Mouse (Mus musculus) sigmoid colon, adult 10 weeks (tissue): ENCODE results near the gene Rbm39. TPM values are rescaled to one million over a fixed set of nuclear protein-coding genes. Genes with fewer than 3 reads are reported as not detected.

Experiments
- polyA plus RNA-seq: library from polyadenylated mRNA; stranded (reverse); fragments of 350-450 nt; fragmentation: Illumina TruSeq; extraction: RNeasy Lipid Tissue Mini Kit (QIAGEN cat#74804); gene quantifications from one replicate; pipeline ENCODE4 v1.2.3, GENCODE M21; 2014; ENCODE audit warnings: low read depth, low replicate concordance

Rbm39 gene
- polyA plus RNA-seq = 1,044 TPM

DNA sequence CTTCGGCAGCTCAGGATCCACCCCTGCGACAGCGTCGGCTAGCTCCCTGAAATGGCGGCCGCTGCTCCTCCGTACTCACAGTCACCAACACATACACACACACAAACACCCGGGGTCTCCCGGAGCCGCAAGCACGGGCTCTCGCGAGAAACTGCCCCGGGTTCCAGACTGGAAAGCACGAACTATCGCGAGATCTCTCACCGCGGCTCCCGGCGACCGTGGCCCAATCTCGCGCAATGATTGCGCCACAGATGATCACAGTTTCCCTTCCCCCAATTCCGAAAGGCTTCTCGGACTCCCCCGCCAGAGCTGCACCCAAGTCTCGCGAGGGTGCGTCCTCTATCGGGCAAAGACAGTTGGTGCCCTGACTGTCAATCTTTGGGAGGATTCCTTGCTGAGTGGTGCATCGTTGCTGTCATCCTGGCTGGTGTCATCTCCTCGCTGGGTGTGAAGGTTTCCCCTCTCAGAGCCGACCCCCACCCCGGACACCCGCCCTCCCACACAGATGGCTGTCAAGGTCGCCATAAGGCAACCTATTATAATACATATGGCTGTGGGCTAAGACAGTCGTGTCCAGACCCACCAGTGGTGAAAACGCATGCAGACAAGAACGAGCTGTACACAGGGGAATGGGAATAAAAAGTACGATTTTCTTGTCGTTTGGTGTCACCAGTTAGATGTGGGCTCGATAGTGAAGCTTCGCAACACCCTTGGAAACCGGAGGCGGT, at the start of gene Rbm39:
Gene Rbm39 (minus strand): TSS at position 145 of the 728 bp plus-strand sequence.

DNA sequence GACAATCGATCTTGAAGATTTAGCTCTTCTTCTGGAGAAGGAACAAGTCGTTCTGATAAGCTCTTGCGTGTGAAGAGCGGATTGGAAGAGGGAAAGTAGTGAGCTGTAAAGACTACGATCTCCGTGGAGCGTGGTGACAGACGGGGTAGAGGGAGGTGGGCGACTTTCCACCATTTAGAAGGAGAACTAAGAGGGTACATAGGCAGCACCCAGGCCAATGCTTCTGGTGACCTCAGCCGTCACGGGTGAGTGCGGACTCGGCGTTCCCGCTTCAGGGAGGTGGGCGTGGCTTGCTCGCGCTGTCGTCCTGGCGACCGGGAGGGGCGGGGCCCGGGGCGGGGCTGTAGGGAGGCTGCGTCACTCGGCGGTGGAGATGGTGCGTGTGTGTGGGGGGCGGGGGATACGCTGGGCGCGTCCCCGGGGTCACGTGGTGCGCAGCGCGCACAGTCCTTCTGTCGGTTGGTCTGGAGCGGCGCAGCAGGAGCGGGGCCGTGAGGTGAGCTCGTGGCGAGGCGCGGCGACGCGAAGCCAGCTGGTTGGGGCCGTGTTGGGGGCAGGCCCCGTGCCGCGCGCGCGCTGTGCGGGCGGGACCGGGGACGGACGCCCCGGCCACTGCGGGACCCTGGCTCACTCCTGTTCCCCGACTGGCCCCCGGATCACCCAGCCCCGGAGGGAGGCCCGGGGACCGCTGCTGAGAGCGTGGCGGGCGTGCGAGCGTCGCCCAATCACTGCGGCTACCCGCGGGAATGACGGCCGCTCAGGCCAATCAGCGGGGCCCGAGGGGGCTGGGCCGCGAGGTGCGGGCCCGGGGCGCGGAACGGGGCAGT, 16.5 kb upstream of the Rbm39 start, which contains the start of gene Phf20:
Gene Phf20 (plus strand): TSS at position 165 of the 827 bp plus-strand sequence.

GRCm38 (mm10) chr2:156143953-156144724, 35.9 kb downstream of the Rbm39 start, which contains the start of the genes Romo1 and Nfs1:
Gene Romo1 (plus strand): TSS chr2:156144039.
Gene Nfs1 (minus strand): TSS chr2:156144186.

GRCm38 (mm10) chr2:156126992-156127391, 53.0 kb downstream of the Rbm39 start, which contains the start of gene Gm28036:
Gene Gm28036 (minus strand): TSS chr2:156127092.

GRCm38 (mm10) chr2:156111358-156112079, 68.5 kb downstream of the Rbm39 start, which contains the start of the genes Cpne1 and Rbm12:
Gene Cpne1 (minus strand): TSS chr2:156111965.
Gene Rbm12 (minus strand): TSS chr2:156111978.

Other genes with a start within 250 kb of the Rbm39 start
- gene Uqcc1, start 249.9 kb downstream of the Rbm39 start, polyA plus RNA-seq = 40.9 TPM
- not detected for gene Gm15557, start 239.5 kb downstream of the Rbm39 start, polyA plus RNA-seq
- not detected for gene Gdf5, start 234.9 kb downstream of the Rbm39 start, polyA plus RNA-seq
- gene Cep250, start 223.8 kb downstream of the Rbm39 start, polyA plus RNA-seq = 1.5 TPM
- gene 6430550D23Rik, start 172.3 kb downstream of the Rbm39 start, polyA plus RNA-seq = 2.8 TPM
- 13.5 TPM for gene Ergic3, start 172.2 kb downstream of the Rbm39 start, polyA plus RNA-seq
- gene Fer1l4, start 127.3 kb downstream of the Rbm39 start, polyA plus RNA-seq = not detected
- not detected for gene Spag4, start 115.1 kb downstream of the Rbm39 start, polyA plus RNA-seq
- gene Cpne1, start 68.3 kb downstream of the Rbm39 start, polyA plus RNA-seq = 49.2 TPM
- 21.5 TPM for gene Rbm12, start 68.3 kb downstream of the Rbm39 start, polyA plus RNA-seq
- 14.9 TPM for gene Gm28036, start 53.1 kb downstream of the Rbm39 start, polyA plus RNA-seq
- gene Romo1, start 36.2 kb downstream of the Rbm39 start, polyA plus RNA-seq = 1.3 TPM
- 62.9 TPM for gene Nfs1, start 36.1 kb downstream of the Rbm39 start, polyA plus RNA-seq
- 19.2 TPM for gene Phf20, start 16.2 kb upstream of the Rbm39 start, polyA plus RNA-seq
- 1.8 TPM for gene Cnbd2, start 132.1 kb upstream of the Rbm39 start, polyA plus RNA-seq
- not detected for gene Scand1, start 132.5 kb upstream of the Rbm39 start, polyA plus RNA-seq
- 10.4 TPM for gene Epb41l1, start 240.7 kb upstream of the Rbm39 start, polyA plus RNA-seq